Mouse (Mus musculus): ENCODE data around the gene Abcd3.

Gene Abcd3

DNA sequence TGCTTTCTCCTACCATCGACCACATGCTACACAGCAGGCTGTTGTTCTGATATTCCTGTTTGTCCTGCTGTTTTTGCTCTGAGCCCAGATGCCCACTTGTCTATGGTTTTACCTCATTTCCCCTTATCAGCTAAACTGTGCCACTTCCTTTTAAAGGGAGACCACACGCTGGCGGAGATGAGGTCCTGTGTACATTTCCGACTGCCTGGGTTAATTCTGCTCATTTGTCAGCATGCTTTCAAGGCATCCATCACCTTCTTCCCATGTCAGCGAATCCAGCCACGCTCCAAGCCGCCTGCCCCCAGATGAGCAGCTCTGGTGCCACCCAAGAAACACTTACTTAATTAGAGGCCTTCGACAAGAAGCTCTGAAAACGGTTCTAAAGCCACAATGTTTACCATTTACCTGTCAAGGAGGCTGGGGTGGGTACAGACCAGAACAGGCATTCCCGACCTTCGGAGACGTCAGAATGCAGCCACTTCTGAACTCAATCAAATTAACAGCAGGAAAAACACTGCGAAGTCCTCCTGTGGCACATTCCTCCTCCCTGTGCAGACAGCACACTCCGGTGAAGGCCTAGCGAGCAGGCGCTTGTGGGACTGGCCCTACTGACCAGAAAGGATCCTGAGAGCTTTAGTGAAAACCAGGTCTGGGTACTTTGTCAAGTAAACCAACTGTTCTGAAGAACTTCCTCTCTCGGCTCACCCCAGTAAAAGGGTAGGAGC lies 75.5 kb downstream of the Abcd3 start:
- no peak for DNase-seq (ENCODE audit: low read depth, low spot score)

DNA sequence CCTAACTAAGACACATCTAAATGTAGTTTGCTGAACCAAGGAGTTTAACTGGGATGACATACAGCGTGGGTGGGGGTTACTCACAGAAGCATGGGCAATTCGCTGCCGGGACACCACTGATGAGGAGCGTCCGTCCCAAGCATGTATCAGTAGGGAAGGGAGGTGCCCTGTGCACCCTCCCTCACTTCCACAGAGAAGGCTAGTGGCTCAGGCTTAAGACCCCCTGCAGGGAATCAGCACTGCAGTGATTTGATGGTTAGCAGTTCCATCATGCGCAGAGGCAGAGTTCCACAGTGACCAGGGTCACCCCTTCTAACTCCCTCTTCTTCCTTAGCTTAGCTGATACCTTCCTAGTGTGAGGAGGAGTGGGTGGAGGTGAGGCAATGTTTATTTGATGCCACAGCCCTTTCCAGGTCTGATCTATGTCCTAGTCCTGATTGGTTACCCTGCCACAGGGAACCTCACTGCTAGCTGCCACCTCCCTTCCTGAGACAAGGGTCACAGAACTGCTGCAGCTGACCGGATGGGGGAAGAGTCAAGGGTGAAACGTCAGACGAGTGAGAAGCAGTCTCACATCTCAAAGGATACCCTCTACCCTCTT lies 76.3 kb downstream of the Abcd3 start:
- no peak for DNase-seq (ENCODE audit: low read depth, low spot score)

DNA sequence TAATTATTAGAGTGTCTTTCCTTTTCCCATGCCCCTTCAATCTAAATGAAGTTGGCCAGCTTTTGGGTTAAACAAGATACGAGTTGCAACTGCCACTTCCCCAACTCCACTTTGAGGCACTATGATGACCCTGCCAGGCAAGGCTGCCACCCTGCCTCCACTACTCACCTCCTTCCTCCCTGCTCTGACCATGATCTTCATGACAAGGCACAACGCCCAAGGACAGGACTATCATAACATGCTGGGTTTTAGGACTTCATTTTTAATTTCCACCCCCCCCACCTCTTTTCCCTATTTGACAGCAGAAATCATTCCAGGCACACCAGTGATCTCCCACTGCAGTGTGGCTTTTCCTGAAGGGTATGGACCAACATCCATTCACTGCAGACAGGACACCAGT lies 77.2 kb downstream of the Abcd3 start:
- DNase-seq (ENCODE audit: low read depth, low spot score), result no peak

DNA sequence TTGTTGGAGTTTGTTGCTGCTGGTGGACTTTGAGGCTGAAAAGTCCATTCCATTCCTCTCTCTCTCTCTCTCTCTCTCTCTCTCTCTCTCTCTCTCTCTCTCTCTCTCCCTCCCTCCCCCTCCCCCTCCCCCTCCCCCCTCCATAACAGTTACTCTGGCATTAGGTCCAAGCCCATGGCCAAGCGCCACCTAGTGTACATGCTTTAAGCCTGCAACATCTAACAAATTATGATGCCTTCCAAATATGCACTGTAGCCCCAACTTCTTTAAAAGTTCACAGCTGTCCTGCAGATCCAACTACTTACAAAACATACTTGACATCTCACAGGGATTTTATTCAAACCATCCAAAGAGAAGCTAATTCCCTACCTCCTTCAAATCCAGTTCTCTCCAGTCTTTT lies 77.6 kb downstream of the Abcd3 start:
- DNase-seq (ENCODE audit: low read depth, low spot score), result no peak

DNA sequence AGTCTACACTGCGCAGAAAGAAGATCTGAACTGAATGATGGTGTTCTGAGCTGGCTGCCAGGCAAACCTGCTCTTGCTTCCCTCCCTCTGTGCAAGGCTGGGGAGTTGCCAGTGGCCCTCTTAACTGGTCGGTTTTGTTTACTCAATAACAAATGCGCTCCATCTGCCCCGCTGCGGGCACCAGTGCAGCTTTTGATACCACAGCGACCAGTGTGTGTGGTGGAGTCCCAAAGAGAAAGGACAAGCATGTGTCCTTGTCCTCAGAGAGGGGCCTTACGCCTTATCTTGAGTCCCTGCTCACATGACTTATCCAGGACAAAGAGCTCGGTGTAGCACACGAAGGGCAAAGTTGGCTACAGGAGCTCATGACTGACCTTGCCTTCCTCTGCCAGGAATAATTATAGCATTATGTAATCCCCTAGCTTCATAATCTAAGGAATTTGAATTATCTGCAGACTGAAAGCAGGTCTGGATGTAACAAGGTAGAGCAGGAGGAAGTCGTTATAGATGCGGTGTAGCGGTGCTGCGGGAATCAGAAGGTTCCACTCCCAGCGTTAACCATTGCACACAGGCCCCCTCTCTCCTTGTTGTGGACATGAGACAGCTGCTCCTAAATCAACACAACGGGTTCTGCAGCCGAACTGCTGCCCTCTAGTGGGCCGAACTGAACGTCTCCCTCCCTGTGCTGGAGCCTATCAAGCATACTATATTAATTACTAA lies 78.9 kb downstream of the Abcd3 start:
- no peak for DNase-seq (ENCODE audit: low read depth, low spot score)

DNA sequence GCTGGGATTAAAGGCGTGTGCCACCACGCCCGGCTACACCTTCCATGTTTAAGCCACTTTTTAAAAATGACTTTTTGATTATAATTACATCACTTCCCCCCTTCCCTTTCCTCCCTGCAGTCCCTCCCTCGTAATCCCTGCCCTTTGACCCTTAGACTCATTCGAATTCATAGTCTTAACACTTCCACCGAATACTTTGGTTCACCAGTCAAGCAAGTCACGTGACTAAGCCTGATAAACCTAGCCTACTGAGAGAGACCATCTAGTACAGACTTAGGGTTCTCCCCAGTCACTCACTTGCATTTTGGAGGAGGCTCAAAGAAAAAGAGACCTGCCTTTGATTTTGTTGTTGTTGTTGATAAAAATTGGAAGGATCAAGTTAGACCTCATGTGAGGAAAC lies 79.6 kb downstream of the Abcd3 start:
- DNase-seq (ENCODE audit: low read depth, low spot score), result no peak

DNA sequence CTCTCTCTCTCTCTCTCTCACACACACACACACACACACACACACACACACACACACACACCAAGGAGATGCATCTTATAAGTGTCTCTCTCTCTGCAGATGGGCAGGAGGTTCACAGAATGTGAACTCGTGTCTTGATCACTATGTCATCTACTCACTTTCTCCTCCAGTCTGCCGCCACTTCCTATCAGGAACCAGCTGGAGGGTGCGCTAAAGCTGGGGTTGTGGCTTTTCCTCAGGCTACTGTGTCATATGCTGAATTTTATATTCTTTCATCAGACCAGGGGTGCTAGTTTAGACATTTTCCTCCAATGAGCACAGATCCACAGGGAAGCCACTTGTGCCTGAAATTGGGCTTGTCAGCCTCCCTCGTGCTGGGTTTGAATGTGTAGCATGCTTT lies 85.4 kb downstream of the Abcd3 start:
- DNase-seq (ENCODE audit: low read depth, low spot score), result no peak

DNA sequence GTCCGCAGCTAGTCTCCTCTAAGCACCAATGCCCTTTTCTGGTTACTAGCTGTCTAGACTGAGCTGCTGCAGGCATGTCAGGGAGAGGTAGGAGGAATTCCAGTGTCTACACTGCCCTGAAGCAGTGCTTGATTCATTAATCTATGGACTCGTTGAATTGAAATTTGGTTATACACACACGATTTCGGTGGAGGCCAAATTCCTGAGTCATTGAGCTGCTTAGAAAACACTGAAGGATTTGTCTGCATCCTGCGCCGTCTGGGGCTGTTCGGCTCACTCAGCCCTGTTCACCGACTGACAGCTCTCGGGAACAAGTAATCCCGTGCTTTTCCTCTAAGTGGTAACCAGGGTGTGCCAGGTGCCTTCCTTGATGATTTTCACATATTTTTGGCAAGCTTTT lies 89.5 kb downstream of the Abcd3 start:
- no peak for DNase-seq (ENCODE audit: low read depth, low spot score)

DNA sequence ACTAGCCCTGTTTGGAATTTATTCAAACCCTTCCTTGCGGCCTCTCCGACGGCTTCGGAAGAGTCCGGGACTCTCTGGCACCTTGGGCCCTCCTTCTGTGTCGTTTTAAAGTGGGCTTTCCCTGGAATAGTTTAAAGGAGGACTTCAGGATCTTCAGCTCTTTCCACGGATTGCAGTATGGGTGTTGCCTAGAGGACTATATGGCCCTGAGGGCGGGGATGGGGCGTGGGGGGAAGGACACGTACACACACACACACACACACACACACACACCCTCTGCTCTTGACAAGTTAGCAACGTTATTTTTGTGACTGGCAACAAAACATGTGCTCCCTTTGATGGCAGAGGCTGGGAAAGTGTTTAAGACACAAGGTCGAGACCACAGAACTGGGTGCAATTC lies 90.5 kb downstream of the Abcd3 start:
- DNase-seq (ENCODE audit: low read depth, low spot score), result no peak

DNA sequence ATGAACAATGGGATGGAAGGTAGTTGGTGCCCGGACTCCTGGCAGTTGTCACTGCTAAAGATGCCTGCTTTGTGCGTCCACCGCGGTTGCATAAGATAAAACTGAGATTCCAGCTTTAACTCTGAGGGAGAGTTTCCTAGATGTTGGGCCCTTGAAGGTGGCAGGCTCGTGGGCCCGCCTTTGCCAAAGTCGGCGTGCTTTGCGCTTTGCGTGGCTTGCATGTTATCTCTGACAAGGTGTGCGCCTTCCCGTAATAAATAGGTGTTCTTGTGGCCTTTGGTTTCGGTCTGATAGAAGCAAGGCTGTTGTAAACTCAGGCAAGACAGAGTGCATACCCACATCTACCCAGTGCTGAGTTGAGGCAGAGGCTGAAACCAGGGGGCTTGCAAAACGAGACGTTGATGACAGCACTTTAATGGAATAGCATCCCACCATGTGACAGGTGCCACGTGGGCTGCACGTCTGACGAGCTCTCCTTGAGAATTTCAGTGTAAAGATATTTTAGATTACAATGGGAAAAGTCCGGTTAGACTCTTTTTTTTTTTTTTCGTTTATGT lies 91.1 kb downstream of the Abcd3 start:
- DNase-seq (ENCODE audit: low read depth, low spot score), result no peak

DNA sequence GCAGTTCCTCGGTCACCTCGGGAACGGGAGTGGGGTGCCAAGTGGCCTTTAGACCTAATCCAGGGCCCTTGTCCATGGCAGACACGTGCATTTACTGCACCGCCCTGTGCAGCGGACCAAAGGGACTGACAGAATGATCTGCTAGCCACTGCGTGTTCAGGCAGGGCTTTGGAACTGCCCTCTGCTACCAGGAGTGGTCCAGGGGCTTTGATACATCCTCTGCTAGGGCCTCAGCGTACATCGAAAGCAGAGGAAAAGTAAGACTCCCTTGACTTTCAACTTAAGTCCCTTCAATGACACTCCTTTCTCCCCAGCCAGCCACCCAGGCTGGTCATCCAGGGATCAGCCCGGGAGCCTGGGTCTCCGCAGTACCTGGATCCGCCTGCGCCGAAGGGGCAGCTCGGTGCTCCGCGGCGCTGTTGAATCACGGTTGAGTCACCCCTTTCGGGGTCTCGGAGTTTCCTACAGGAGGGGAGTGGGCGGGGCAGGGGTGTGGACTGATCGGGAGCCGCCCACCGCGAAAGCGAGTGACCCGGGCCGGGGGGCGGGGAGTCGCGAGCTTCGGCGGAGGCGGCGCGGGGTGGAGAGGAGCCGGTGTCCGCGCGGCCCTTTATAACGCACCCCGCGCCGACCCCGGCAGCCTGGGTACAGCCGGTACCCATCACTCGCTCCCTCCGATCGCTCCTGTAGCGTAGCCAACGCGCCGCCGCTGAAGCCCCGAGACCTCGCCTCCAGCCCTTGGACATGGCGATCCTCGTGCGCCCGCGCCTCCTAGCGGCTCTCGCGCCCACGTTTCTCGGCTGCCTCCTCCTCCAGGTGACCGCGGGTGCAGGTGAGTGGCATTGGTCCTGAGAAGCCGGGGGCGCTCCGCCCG lies 91.9 kb downstream of the Abcd3 start, which contains the start of gene F3:
TSS of gene F3 (plus strand) at position 567 of the 874 bp plus-strand sequence.
- no peak for DNase-seq (ENCODE audit: low read depth, low spot score)

DNA sequence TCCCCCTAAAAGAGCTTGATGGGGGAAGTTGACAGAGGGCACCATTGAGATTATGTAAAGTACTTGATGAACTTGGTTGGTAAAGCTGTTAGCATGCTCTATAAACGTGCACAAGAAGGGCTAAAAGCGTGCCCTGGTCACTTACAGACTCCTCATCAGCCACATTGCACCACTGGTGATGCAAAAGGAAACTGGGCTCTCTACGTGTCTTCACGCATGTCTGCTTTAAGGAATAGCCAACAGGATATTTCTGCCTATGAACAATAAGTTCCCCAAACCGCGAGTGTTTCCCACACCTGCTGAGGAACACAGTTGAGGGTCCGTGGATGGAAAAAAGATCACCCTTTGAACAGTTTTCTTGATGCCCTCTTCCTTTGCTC lies 93.4 kb downstream of the Abcd3 start:
- DNase-seq (ENCODE audit: low read depth, low spot score), result no peak

DNA sequence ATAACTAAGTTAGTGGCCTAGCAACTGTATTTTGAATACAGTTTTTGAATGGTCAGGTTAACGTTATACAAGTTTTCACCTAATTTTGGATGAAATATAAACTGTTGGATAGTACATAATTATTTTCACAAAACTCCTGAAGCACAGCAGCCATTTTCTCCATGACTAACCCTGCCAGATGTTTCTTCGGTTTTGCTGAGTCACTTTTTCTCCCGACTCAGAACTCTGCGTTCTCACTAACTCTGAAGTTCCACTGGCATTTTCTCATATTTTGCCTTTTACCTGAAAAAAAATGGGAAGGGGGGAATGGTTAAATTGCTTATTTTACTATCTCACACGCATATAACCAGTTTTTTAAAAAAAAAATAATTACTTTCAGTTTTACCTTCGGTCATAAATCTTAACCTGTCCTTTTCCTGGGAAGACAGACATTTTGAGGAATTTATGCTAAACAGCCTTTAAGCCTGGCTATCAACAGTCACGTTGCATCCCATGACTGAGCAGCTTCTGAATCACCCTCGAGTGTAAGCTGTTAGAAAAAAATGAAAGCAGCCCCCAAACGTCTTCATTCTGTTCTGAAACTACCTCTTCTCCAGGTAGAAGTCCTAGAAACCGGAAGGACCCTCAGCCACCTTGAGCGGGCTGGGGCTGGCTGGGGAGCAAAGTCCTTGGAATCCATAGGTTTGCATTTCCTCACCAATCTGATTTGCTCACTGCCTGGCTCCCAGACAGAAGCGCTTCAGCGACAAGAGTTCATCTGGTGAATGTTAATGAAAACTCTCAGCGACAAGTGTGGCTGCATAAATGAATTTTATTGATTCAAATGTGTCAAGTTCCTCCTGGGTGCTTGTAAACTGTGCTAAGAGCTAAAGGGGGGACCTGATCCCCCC lies 94.1 kb downstream of the Abcd3 start:
- DNase-seq (ENCODE audit: low read depth, low spot score), result no peak

DNA sequence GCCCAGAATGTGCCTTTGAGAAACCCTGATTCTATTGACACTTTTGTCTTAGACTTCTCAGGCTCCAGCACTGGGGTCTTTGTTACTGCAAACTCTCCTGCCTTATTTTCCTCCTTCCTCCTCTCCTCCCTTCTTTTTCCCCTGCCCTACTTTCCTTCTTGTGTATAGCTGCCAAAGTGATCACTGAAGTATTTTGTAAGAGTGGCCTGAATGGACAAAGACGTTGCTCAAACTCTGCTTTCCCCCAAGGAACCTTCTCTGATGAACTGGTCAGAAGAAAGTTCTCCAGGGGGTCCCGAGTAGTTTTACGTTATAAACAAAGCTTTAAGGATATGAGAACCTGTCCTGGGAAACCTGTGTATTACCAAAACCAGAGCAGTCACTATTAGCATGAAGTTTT lies 95.4 kb downstream of the Abcd3 start:
- DNase-seq (ENCODE audit: low read depth, low spot score), result no peak

DNA sequence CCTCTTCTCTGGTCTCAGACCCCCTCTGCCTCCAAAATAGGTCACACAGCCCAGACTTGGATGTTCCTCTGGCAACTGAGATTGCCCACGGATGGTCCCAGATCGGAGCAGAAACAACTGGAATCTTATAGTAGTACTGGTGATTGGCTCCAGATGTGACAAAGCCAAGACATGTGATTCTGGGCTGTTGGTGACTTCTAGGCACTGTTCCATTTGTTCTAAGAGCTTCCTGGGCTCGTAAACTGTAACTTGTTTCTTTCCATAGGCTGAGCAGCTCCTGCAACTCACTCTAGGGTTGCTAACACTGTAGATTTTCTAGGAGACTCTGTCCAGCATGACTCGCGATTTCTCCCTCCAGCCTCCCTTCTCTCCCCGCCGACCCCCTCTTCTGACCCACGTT lies 96.4 kb downstream of the Abcd3 start:
- DNase-seq (ENCODE audit: low read depth, low spot score), result no peak

DNA sequence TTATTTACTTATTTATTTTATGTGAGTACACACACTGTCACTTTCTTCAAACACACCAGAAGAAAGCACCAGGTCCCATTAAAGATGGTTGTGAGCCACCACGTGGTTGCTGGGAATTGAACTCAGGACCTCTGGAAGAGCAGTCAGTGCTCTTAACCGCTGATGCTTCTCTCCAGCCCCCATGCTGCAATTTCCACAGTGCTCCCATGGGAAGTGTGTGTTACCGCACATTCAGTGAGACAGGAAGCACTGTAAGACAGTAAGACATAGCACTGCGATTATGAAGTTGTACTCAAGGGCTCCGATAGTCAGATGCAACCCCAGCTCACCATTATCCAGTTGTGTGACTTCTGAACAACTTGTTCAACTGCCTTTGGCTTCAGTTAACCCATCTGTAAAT lies 98.6 kb downstream of the Abcd3 start:
- no peak for DNase-seq (ENCODE audit: low read depth, low spot score)

DNA sequence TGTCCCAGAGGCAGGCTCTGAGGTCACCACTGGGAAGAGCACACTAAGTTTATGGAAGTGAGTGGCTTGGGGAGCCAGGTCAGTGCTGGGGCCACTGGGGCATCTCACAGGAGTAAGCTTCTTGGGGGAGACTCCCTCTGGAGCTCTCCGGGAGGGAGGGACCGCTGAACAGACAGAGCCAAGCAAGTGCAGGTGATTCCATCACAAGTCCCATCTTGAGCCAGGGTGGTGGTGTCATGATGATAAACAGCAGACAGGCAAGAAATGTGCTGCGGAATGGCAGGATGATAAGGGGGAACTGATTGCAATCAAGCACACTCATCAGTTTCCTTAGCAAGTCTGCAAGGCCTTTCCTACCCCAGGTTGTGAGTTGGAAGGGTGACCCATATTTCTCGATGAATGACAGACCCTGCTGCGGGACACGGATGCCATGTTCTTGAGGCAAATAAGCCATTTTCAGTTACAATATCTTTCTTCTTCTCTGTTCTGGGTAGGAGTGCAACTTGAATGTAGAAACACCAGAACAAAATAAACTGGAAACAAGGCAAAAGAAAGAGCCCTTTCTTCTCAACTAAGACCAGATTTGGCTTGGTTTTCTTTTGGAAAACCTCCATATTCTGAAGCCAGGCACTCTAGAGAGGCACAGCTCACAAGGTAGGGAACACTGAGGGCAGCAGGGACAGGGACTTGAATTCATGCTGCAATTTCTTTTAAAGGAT lies 99.2 kb downstream of the Abcd3 start:
- DNase-seq (ENCODE audit: low read depth, low spot score), result no peak

DNA sequence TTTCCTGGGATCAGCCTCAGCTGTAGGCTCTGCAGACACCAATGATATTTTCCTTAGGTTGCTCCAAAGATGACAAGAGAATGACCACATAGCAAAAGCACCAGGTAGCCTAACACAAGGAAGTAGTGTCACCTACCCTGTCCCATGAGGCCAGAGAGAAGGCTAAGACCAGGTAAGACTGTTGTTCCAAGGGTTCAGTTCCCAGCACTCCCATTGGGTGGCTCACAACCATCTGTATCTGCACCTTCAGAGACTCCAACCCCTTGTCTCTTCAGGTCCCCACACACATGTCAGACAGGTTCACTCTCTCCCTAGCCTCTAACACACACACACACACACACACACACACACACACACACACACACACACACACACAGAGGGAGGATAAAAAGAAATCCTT lies 99.8 kb downstream of the Abcd3 start:
- DNase-seq (ENCODE audit: low read depth, low spot score), result no peak

DNA sequence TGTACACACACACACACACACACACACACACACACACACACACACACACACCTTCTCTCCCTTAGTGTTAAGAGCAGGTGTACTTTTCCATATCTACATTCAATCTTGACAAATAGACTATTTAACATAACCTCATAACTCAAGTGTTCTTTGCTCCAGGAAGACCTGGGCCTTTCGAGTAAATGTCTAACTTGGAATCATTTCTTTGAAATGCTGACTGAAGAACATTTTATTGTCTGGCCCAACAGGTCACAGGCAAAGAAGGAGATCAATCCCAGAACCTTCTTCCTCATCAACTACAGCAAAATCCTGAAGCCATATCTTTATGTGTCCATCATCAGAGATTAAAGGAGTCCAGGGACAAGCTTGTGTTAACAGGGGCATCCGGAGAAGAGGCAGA lies 100.6 kb downstream of the Abcd3 start:
- no peak for DNase-seq (ENCODE audit: low read depth, low spot score)

DNA sequence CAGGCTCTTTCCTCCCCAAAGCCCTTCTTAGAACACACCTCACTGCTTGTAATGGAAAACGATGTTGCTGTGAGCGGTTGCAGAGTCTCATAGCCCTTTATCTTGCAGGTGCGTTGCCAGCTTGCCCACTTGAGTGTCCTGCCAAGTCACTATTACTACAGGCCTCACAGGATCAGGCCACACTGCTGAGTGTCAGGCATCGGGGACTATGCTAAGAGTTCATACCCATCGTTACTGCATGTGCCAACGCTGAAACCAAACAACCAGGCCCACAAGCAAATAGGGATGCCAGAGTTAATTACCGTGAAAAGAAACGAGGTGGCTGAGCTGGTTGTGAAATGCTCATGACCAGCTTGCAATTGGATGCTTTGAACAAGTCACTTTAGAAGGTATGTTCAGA lies 101.3 kb downstream of the Abcd3 start:
- DNase-seq (ENCODE audit: low read depth, low spot score), result no peak

Measured in brain, embryonic 18.5 days (tissue).